Mouse (Mus musculus) hindbrain, embryonic 11.5 days (tissue): ENCODE results near the gene Ttll9. TPM values are rescaled to one million over a fixed set of nuclear protein-coding genes. Genes with fewer than 3 reads are reported as not detected.

Source experiments
- ATAC-seq: fragments of 200-750 bp; cut with Nextera tagmentation; 2 replicates; pipeline ENCODE4 v1.8.0; 2017; ENCODE audit warnings: mild to moderate bottlenecking, moderate TSS enrichment, moderate library complexity; ENCODE audit not compliant: low FRiP score
- DNase-seq: peaks from one replicate; pipeline ENCODE4 v3.0.0-alpha.2; 2015; ENCODE audit warnings: low spot score
- H3K27ac ChIP-seq: fragments of 300-500 bp; sonication (generic); 2 replicates; pipeline ENCODE4 v1.5.1; 2014; ENCODE audit warnings: mild to moderate bottlenecking, low read depth, low read length
- H3K27me3 ChIP-seq: fragments of 300-500 bp; sonication (generic); 2 replicates; pipeline ENCODE4 v1.6.1; 2014; ENCODE audit warnings: mild to moderate bottlenecking, low read length, moderate library complexity, mixed read lengths; ENCODE audit not compliant: control insufficient read depth, insufficient read depth
- H3K36me3 ChIP-seq: fragments of 300-500 bp; sonication (generic); 2 replicates; pipeline ENCODE4 v1.6.1; 2014; ENCODE audit warnings: mild to moderate bottlenecking, low read length, moderate library complexity, mixed read lengths; ENCODE audit not compliant: control insufficient read depth, insufficient read depth
- H3K4me1 ChIP-seq: fragments of 300-500 bp; sonication (generic); replicated peaks from 2 replicates; pipeline ENCODE4 v1.6.1; 2014; ENCODE audit warnings: low read length, mixed read lengths; ENCODE audit not compliant: control insufficient read depth, insufficient read depth
- H3K4me2 ChIP-seq: fragments of 300-500 bp; sonication (generic); replicated peaks from 2 replicates; pipeline ENCODE4 v1.6.1; 2014; ENCODE audit warnings: mild to moderate bottlenecking, low read depth, low read length
- H3K4me3 ChIP-seq: fragments of 300-500 bp; sonication (generic); 2 replicates; pipeline ENCODE4 v1.5.1; 2014; ENCODE audit warnings: low read depth, low read length
- H3K9ac ChIP-seq: fragments of 300-500 bp; sonication (generic); 2 replicates; pipeline ENCODE4 v1.6.1; 2014; ENCODE audit warnings: low read depth, low read length
- H3K9me3 ChIP-seq: fragments of 300-500 bp; sonication (generic); 2 replicates; pipeline ENCODE4 v1.6.1; 2016; ENCODE audit warnings: low read length; ENCODE audit not compliant: control insufficient read depth
- WGBS: fragments of 180-500 bp; shearing (Covaris S2); extraction: QIAGEN DNeasy Blood & Tissue Kit; methylation state at CpG from one replicate; pipeline ENCODE4 v1.1.7; 2014; 5-methylcytosine and 5-hydroxymethylcytosine counted together
- polyA plus RNA-seq: library from polyadenylated mRNA; unstranded; fragments of >200 nt; fragmentation: Nextera tagmentation; extraction: Ambion mirVana; gene quantifications from 2 replicates; pipeline ENCODE4 v1.2.1, GENCODE M21; 2014

Gene Ttll9
- polyA plus RNA-seq, 1 experiment from 2014 or later, result 1.4 TPM

DNA sequence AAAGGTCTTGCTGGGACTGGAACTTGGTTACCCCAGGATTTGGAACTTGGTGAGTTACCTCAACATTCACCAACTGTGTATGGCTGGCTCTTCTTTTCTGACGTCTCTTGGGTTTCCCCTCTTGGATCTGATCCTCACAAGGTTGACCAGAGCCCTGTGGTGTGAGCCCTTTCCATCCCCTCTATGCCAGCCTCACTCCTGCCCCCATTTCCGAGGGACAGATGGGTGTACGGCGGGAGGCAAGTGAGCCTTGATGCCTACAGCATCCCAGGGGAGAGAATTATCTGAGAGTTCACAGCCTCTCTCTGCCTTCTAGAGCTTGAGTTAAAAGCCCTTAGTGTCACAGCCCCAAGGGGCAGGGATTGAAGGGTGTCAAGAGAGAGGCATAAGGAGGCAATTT lies 65.2 kb downstream of the Ttll9 start:
- Histone ChIP-seq H3K9me3 (no peaks in the 10 kb centered on the region), H3K4me1 (0 out of 2 replicates have a peak, but pooled peaks cover 2% of the 10 kb centered on the region), H3K4me3 (no peak overlapping the region), H3K27me3 (peaks cover 13% of the 10 kb centered on the region), H3K9ac (no peak overlapping the region), H3K4me2 (no peak overlapping the region), H3K27ac (no peak overlapping the region), H3K36me3 (no peaks in the 10 kb centered on the region)
- no peak for DNase-seq
- no peak for ATAC-seq
- WGBS, result 55% methylated on average over 4 of the region's 4 CpGs

DNA sequence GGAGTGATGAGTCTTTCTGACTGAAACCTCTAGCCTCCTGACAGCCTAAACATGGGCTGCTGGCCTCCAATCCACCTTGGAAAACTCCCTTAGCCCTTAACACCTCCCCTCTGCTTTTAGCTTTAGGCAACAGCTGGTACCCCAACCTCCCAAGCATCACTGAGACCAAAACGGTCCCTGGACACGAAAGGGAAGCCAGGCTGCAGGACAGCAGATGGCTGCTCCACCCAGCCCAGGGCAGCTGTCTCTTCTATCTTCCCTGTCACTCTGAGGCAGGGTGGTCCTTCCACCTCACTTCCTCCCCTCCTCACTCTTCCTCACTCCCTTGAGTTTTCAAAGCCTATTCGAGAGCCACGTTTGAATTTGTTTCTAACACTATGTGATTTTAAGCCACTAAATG lies 68.1 kb downstream of the Ttll9 start:
- H3K27ac ChIP-seq, result no peak overlapping the region
- DNase-seq (peak; percentile 40), ATAC-seq (no peak)
- H3K4me1 ChIP-seq, result 0 out of 2 replicates have a peak, but pooled peaks cover 2% of the 10 kb centered on the region
- no peak overlapping the region for H3K9ac ChIP-seq
- H3K4me2 ChIP-seq, result no peak overlapping the region
- peaks cover 21% of the 10 kb centered on the region for H3K27me3 ChIP-seq
- WGBS, result 27% methylated on average over 4 of the region's 4 CpGs
- no peaks in the 10 kb centered on the region for H3K9me3 ChIP-seq
- H3K36me3 ChIP-seq, result no peaks in the 10 kb centered on the region
- H3K4me3 ChIP-seq, result no peak overlapping the region

DNA sequence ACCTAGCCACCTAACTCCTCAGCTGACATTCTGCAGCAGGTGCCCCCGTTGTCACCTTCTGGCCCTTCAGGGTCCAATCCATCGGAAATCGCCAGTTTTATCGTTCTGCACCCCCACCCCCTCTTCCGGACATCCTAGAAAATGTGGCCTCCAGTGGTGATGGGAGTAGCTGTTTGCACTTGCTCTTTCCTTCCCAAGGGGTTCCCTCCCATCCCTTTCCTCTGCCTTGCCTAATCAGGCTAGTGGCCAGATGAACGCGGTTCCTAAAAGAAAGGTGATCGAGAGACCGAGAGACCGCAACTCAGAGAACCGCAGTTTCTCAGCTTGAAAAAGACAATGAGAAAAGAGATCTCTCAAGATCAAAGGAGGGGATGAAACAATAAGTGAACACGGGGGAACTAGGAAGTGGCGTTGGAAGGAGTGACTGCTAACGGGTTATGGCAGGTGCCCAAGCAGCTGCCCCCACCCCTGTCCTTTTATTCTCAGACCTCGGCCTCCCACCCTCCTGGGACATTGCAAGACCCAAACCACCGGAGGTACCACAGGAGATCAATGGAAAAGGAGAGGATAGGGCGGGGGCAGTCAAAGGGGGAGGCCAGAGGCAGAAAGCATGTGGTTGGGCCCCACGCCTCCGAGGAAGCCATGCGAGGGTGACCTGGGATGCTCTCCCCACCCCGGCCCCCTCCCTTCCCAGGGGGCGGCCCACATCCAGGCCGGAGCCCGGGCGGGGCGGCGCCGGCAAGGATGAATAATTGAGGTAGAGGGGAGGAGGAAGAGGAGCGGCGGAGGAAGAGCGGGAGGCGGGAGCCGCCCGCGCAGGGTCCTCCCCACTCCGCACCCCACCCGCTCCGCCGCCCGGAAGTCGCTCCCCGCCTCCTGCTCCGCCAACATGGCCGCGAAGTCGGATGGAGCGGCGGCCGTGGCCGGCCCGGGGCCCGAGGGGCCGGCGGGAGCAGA lies 69.1 kb downstream of the Ttll9 start, which contains the start of gene Xkr7:
Gene Xkr7, plus strand, starts transcription at position 727 of the 957 bp plus-strand sequence.
- DNase-seq, result peak; percentile 69
- peak within 1 kb of the TSS; percentile 55 for H3K4me3 ChIP-seq

DNA sequence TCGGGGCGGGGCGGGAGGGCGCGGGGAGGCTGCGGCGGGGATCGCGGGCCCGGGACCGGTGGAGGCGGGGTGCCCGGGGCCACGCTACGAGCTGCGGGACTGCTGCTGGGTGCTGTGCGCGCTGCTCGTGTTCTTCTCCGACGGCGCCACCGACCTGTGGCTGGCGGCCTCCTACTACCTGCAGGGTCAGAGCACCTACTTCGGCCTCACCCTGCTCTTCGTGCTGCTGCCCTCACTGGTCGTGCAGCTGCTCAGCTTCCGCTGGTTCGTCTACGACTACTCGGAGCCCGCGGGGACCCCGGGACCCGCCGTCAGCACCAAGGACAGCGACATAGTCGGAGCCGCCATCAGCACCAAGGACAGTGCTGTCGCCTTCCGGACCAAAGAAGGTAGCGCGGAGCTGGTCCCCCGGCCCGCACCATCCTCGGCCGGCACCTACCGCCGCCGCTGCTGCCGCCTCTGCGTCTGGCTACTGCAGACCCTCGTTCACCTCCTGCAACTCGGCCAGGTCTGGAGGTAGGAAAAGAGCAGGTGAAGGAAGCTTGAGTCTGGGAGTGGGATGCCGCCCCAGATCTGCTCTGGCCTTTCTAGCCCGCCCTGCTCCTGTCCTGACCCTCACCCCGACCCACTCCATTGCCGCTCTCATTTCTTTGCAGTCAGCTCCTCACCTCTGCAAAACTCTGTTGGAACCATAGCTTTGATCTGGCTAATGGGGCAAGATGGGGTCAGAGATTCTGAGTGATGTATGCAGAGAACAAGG lies 70.0 kb downstream of the Ttll9 start:
- ATAC-seq (peak; percentile 70), DNase-seq (peak; percentile 91)
- Histone ChIP-seq H3K4me2 (peak overlapping the region; percentile 79), H3K4me3 (peak overlapping the region; percentile 55), H3K9ac (peak overlapping the region; percentile 58), H3K9me3 (no peaks in the 10 kb centered on the region), H3K27ac (peak overlapping the region; percentile 76; the same call in 1 of the 2 replicates), H3K27me3 (peaks cover 21% of the 10 kb centered on the region), H3K4me1 (0 out of 2 replicates have a peak, but pooled peaks cover 2% of the 10 kb centered on the region), H3K36me3 (no peaks in the 10 kb centered on the region)
- 2% methylated on average over 42 of the region's 58 CpGs for WGBS

More for the DNA sequence above, 69.1 kb downstream of the Ttll9 start, which contains the start of gene Xkr7:
- peaks cover 21% of the 10 kb centered on the region for H3K27me3 ChIP-seq
- 1% methylated on average over 32 of the region's 54 CpGs for WGBS
- H3K27ac ChIP-seq, result peak within 1 kb of the TSS; percentile 76
- H3K4me1 ChIP-seq, result 0 out of 2 replicates have a peak, but pooled peaks cover 2% of the 10 kb centered on the region
- peak within 1 kb of the TSS; percentile 79 for H3K4me2 ChIP-seq
- H3K9me3 ChIP-seq, result no peaks in the 10 kb centered on the region
- peak; percentile 85 for ATAC-seq
- peak within 1 kb of the TSS; percentile 58 for H3K9ac ChIP-seq
- no peaks in the 10 kb centered on the region for H3K36me3 ChIP-seq

DNA sequence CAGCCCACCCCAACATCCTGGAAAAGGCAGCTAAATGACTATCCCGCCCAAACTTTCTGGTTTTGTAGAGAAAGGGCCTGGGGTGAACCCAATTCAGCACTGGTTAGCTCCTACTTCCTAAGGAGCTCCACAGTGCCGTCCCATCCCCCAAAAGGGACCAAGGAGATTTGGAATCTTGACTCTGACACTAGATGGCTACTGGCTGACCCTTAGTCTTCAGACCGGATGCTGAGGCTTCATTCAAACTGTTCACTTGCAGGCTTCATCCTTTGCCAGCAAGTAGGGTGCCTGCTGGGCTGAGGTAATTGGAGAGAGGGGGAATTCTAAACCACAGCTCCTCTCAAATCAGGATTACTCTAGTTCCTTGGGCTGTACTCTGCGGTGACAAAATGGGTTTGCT lies 70.7 kb downstream of the Ttll9 start:
- peaks cover 21% of the 10 kb centered on the region for H3K27me3 ChIP-seq
- no peaks in the 10 kb centered on the region for H3K9me3 ChIP-seq
- H3K4me2 ChIP-seq, result peak overlapping the region; percentile 79
- 21% methylated on average over 4 of the region's 4 CpGs for WGBS
- H3K4me1 ChIP-seq, result 0 out of 2 replicates have a peak, but pooled peaks cover 4% of the 10 kb centered on the region
- peak overlapping the region; percentile 58; the same call in 1 of the 2 replicates for H3K9ac ChIP-seq
- peak overlapping the region; percentile 55 for H3K4me3 ChIP-seq
- DNase-seq, result no peak
- no peaks in the 10 kb centered on the region for H3K36me3 ChIP-seq
- no peak overlapping the region for H3K27ac ChIP-seq
- no peak for ATAC-seq

DNA sequence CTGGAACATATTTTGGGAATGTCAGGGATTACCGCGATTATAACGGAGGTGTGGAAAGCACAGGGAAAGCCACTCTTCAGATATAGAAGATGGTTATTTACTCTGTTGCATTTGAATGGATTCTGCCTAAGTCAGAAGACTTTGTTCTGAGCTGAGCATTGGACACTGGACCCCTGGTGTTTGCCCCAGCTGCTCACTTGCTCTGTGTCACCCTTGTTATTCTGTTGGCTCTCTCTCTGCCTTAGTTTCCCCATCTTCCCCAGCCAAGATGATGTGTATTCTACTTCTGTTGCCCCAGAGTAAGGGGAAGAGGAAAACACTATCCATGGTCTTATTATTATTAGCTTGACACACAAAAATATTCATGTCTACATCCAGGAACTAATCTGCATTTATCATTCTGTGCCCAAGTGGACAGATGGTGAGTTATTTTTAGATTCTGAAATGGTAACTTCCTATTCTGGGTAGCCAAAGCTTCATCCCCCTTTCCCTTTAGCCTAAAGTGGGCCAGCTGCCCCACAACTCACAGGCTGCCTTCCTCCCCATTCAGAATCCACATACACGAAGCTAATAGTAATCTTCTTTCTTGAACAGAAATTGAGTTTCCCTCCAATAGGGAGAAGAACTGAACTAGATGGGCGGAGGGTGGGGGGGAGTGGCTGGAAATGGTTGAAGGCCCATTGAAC lies 71.4 kb downstream of the Ttll9 start:
- Histone ChIP-seq H3K4me3 (peak overlapping the region; percentile 13; the same call in 1 of the 2 replicates), H3K4me1 (0 out of 2 replicates have a peak, but pooled peaks cover 4% of the 10 kb centered on the region), H3K9ac (no peak overlapping the region), H3K36me3 (no peaks in the 10 kb centered on the region), H3K4me2 (peak overlapping the region; percentile 79), H3K27me3 (peaks cover 21% of the 10 kb centered on the region), H3K27ac (no peak overlapping the region), H3K9me3 (no peaks in the 10 kb centered on the region)
- DNase-seq (no peak), ATAC-seq (no peak)
- WGBS, result 69% methylated on average over 5 of the region's 5 CpGs

DNA sequence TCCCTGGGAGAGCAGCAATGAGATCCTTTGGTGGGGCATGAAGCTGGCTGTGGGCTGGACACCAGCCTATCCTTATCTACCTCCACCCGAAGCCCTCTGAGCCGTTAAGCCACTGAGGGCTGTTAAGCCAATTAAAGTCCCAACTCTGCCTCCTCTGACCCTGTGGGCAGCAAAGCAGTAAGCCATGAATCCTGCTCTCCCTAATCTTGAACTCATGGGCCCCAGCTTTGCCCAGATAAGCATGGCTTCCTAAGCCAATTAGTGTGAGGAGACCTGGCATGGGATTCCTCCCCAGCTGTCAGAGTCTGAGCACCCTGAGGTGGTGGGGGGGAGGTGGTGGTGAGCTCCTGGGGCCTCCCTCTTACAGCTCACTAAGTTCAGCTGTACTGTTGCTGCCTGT lies 74.4 kb downstream of the Ttll9 start:
- H3K27me3 ChIP-seq, result peaks cover 15% of the 10 kb centered on the region
- H3K9ac ChIP-seq, result no peak overlapping the region
- H3K4me3 ChIP-seq, result no peak overlapping the region
- ATAC-seq, result no peak
- no peak overlapping the region for H3K27ac ChIP-seq
- no peak overlapping the region for H3K4me2 ChIP-seq
- 28% methylated on average over 2 of the region's 2 CpGs for WGBS
- DNase-seq, result no peak
- H3K9me3 ChIP-seq, result no peaks in the 10 kb centered on the region
- 0 out of 2 replicates have a peak, but pooled peaks cover 2% of the 10 kb centered on the region for H3K4me1 ChIP-seq
- no peaks in the 10 kb centered on the region for H3K36me3 ChIP-seq

DNA sequence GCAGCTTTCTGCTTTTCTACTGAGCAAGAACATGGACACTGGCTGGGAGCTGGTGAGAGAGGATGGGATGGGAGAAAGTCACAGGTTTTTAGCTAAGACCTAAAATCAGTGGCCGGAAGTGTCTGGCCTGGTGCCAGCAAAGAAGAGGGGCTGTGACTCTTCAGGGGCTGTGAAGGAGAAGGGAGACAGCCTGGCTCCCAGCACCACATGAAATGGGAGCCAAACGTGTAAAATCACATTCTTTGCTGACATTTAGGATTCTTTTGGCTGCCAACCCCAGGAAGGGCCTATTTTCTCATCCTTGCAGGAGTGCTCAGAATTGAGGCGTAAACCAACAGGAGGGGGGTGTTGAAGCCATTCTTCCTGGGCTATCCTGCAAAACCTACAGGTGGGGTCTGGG lies 81.6 kb downstream of the Ttll9 start:
- no peak for DNase-seq
- no peaks in the 10 kb centered on the region for H3K27me3 ChIP-seq
- ATAC-seq, result no peak
- H3K9ac ChIP-seq, result no peak overlapping the region
- no peak overlapping the region for H3K4me3 ChIP-seq
- no peaks in the 10 kb centered on the region for H3K36me3 ChIP-seq
- H3K4me2 ChIP-seq, result no peak overlapping the region
- no peak overlapping the region for H3K27ac ChIP-seq
- 70% methylated on average over 3 of the region's 3 CpGs for WGBS
- H3K4me1 ChIP-seq, result 0 out of 2 replicates have a peak, but pooled peaks cover 3% of the 10 kb centered on the region
- H3K9me3 ChIP-seq, result no peaks in the 10 kb centered on the region
